Mouse (Mus musculus): ENCODE measurements around the gene Gm17359.

- TF ChIP-seq E2F4 (IDR thresholded peaks at IDR 0.05; ENCODE audit: insufficient replicate concordance, low read depth, low read length) (no peak), ZNF384 (IDR thresholded peaks at IDR 0.05; ENCODE audit: low read depth, low read length) (no peak), POLR2AphosphoS2 (IDR thresholded peaks at IDR 0.05; ENCODE audit: low read depth, low read length) (no peak), NELFE (IDR thresholded peaks at IDR 0.05; ENCODE audit: low read depth, low read length) (no peak), CHD1 (IDR thresholded peaks at IDR 0.05; ENCODE audit: low read depth, low read length) (no peak), CTCF (conservative IDR thresholded peaks at IDR 0.05 in 1 of 2, IDR thresholded peaks at IDR 0.05 in 1 of 2; ENCODE audit: low read depth in 2 of 2, low read length in 2 of 2) (no peak), KAT2A (IDR thresholded peaks at IDR 0.05; ENCODE audit: insufficient replicate concordance, low read length) (no peak), ETS1 (conservative IDR thresholded peaks at IDR 0.05; ENCODE audit: low read depth, low read length) (no peak), USF1 (IDR thresholded peaks at IDR 0.05; ENCODE audit: low read depth, low read length) (no peak), NRF1 (IDR thresholded peaks at IDR 0.05; ENCODE audit: low read depth, low read length) (no peak), EP300 (IDR thresholded peaks at IDR 0.05; ENCODE audit: low read length) (no peak), POLR2A (IDR thresholded peaks at IDR 0.05; ENCODE audit: low read depth, low read length) (no peak), MAZ (IDR thresholded peaks at IDR 0.05; ENCODE audit: low read depth, low read length) (no peak)
Measured at GRCm38 (mm10) chr3:79500279-79500678, 163.8 kb downstream of the Gm17359 start.
